10 mouse cellular contexts compared by ENCODE assay signal in the genomic region with DNA sequence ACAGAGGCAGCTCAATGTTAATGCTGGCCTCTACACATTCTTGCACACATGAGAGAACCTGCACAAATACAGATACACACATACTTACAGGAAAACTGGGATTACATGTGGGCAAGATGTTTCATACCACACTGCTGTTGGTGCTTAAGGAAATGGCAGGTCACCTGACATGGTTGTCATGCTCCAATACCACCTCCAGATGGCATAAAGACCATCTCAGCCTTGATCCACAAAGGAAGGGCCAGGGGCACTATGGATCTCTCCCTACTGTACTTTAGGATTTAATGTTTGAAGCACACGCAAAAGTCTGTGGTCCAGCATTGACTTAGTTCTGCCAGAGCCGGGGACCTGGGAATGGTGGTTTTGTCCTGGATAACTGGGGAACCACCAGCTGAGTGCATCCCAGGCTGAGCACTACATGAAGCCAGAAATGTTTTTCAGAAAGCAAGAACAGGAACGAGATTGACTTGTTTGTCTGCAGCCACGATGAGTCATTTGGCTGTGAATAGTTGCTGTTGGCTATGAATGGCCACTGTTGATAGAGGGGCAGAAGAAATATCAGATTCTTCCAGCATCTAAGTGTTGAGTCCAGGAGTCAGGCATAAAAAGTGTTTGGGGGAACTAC.
DNase-seq lines count a peak whose midpoint lies in the region; ATAC-seq lines count a peak whose summit lies in the region.
"Had no signal": no experiment of that assay in that cellular context is flagged by ENCODE, and none has a peak within 500 bp of the region (broad histone marks: within the 10 kb centered on the region; RNA-seq: fewer than 3 reads in every experiment).

No protein-coding gene starts in this region.

- H3K4me1 ChIP-seq in heart, embryonic 10.5 days: peaks cover 4% of the 10 kb centered on the region; the same call in 1 of the 2 replicates

- no peak overlapping the region for H3K27ac ChIP-seq in heart, embryonic 10.5 days

- H3K27me3 ChIP-seq in heart, embryonic 10.5 days (ENCODE audit: insufficient read depth, poor library complexity, severe bottlenecking): no peaks in the 10 kb centered on the region

- no peaks in the 10 kb centered on the region for H3K9me3 ChIP-seq in heart, embryonic 10.5 days

- H3K36me3 ChIP-seq in heart, embryonic 10.5 days: no peaks in the 10 kb centered on the region

- DNase-seq in heart, adult 8-10 months (ENCODE audit: low spot score): peak; percentile 9
- DNase-seq in heart, embryonic 10.5 days (ENCODE audit: low spot score): no peak
- peak; percentile 17 for DNase-seq in lung, postnatal 10 days
- DNase-seq in lung, postnatal 4 days: no peak
- peak; percentile 59 for DNase-seq in fibroblast of lung, adult 2 months (ENCODE audit: low read depth)
- DNase-seq in retina, embryonic 14.5 days (ENCODE audit: low spot score): peak; percentile 28
- DNase-seq in adrenal gland, adult 2 months: no peak
- DNase-seq: adrenal gland, postnatal 10 days; kidney, adult 8-10 months had no signal

- H3K4me3 ChIP-seq in heart, embryonic 10.5 days: no peak overlapping the region

- no peak for ATAC-seq in erythroid progenitor cell, adult 5-6 weeks (replicated peaks; ENCODE audit: low FRiP score, poor library complexity, severe bottlenecking)

- 58% methylated on average over 4 of the region's 4 CpGs for WGBS in heart, embryonic 10.5 days

Comparison
In these comparisons a context has a peak if more than half of its experiments do, and no peak if none do; other contexts are left out.
1. DNase-seq: peak in heart, adult 8-10 months (single experiment), lung, postnatal 10 days (single experiment), fibroblast of lung, adult 2 months (single experiment) and retina, embryonic 14.5 days (single experiment); none in heart, embryonic 10.5 days (single experiment), lung, postnatal 4 days (0 of 2) and adrenal gland, adult 2 months (single experiment).